Mouse (Mus musculus) E14TG2a.4 (cell line): ENCODE results near the gene Msh5.

ENCODE experiments used
- CTCF ChIP-seq: conservative IDR thresholded peaks from 2 replicates; pipeline ENCODE4 v1.5.1; 2014; ENCODE audit warnings: low read length
- NANOG ChIP-seq: IDR thresholded peaks from 2 replicates; pipeline ENCODE4 v1.6.1; 2014; ENCODE audit warnings: borderline replicate concordance, low read length, mixed read lengths

DNA sequence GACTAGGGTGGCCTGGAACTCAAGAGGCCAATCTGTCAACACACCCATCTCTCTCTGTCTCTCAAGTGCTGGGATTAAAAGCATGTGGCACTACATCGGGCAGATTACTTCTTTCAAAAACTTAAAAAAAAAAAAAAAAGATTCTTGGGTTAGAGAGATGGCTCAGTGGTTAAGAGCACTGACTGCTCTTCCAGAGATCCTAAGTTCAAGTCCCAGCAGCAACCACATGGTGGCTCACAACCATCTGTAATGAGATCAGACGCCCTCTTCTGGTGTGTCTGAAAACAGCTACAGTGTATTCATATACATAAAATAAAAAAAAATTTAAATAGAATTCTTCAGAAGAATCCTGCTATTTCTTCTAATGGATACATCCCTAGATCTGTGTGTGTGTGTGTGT lies 41.6 kb upstream of the Msh5 start:
- TF ChIP-seq CTCF (peak; percentile 35), NANOG (no peak)
